Mouse (Mus musculus): ENCODE data around the gene Dnah11.
"Not testable (repeated sequence)": the region's sequence is repeated elsewhere in the genome, so short reads cannot be mapped to it uniquely, and the experiment has no call there.

Dnah11 gene

DNA sequence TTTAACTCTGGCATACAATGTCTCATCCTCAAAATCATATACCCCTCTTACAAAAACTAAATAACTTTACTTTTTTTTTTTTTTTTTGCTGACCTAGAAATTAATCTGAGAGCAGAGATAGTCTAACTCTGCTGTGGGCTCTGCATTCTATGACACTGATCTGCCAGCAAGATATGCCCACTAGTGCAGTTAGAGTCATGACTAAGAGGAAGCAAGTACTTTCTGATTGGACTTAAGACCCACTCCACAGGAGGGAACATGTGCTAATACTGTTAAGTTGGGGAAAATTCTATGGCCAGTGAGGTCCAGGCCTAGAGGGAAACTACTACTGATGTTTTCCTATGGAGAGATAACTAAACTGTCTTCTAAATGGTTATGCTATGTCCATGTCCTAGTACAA lies 225.1 kb downstream of the Dnah11 start:
- DNase-seq (ENCODE audit: low read depth, low spot score) = no peak

DNA sequence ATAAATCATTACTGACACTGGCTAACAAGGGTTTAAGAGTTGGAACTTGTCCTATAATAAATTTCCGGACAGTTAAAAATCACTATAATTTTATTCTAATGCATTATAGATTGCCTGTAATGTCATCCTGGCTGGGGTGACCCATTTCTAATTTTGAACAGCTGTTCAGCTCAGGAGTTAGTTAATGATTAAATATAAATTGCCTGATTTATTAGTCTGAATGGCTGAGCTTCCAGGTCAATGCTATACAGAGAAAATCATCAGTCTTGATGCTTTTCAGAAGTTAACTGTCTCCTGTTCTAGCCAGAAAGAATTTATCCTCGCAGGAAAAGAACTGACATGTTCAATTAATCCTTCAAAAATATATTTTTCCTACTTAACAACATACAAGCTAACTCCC lies 236.1 kb downstream of the Dnah11 start:
- no peak for DNase-seq (ENCODE audit: low read depth, low spot score)

DNA sequence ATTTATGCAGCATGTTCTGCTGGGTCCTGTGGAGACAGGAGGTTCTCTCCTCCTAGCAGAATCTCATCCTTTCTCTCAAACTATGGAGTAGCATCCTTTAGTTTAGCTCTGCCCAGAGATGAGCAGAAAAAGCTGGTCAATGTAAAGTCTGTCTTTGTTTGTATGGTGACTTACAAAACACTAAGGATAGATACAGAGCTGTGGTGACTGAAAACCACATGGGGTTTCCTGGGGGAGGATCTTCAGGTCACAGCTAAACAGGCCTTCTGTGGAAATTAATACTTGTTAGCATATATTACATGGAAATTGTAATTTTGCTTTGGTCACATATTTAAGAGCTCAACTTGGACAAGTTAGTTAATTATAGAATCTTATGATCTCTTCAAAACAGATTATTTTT lies 239.6 kb downstream of the Dnah11 start:
- DNase-seq (ENCODE audit: low read depth, low spot score) = no peak

DNA sequence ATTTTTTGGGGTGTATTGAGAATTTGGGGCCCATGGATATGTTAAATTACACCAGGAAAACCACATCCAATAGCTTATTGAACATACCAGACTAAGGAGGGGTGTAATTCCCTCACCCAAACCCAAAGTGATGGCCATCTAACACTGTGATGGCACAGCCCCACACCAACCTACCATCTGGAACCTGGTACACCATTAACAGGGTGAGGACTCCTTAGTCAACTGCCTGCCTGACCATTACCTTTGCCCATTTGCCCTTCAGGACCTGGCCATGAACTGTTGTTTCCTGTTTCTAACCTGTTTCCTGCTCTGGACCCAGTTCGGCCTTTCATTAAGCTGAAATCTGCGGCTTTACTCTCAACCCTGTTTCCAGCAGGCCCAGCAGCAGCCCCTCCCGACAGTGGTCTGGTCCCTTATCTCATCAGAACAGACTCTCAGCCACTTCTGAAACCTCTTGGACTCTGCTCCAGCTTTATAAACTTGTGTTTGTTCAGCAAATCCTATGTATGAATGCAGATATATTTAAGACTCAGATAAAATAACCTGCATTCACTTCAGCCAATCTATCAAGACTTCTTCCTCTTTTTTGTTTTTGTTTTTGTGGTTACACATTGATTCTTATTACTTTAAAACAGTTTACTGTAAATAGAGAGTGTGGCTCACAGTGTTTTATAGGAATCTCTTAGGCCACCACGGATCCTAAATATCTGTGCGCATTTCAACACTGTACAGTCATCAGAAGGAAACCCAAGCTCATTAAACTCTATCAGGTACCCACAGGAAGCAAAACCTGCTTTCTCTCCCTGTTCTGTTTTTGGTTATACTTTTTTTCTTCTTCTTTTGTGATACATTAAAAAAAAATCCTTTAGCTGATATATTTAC lies 251.8 kb downstream of the Dnah11 start:
- DNase-seq (ENCODE audit: low read depth, low spot score) = no peak

DNA sequence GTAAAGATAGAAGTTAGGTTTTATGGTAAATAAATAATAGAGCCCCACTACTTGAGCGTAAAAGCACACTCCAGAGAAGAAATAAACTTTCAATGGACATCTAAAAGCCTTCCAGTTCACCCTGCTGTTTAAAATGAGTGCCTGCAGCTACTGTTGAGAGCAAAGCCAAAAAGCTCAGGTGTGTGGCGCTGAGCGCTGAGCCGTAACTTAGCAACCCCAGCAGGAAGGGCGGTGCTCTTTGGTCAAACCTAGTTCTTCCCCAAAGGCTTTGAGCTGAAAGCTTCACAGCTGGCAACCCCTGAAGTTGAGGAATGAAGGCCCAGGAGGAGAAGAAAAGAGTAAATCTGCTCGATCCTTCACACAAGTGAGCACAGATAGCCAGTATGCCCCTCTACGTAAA lies 256.9 kb downstream of the Dnah11 start:
- no peak for DNase-seq (ENCODE audit: low read depth, low spot score)

DNA sequence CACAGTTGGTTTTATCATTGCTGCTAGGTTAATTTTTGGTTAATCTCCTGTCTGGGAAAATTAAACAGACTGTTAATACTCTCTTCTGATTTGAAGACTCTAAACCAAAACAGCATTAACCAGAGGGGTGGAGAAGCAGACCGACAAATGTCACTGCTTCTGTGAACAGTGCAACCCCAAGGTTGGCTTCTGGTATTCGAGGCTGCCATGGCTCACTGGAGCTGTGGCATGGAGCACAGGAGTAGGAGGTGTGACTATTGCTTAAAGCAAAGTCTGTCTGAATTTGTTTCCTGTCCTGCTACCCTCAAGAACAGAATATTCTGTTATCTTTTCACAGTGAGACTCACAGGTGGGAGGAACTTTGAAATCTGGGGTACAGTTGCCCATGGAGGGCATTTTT lies 260.6 kb downstream of the Dnah11 start:
- DNase-seq (ENCODE audit: low read depth, low spot score) = no peak

DNA sequence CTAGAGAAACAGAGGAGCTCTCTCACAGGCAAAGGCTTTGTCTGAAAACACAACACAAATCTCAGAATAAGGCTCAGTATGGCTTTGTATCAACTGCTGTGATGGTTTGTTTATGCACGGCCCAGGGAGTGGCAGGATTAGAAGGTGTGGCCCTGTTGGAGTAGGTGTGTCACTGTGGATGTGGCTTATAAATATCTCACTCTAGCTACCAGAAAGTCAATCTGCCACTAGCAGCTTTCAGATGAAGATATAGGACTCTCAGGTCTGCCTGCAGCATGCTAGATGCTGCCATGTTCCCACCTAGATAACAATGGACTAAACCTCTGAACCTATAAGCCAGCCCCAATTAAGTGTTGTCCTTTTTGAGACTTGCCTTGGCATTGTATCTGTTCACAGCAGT lies 266.8 kb downstream of the Dnah11 start:
- no peak for DNase-seq (ENCODE audit: low read depth, low spot score)

DNA sequence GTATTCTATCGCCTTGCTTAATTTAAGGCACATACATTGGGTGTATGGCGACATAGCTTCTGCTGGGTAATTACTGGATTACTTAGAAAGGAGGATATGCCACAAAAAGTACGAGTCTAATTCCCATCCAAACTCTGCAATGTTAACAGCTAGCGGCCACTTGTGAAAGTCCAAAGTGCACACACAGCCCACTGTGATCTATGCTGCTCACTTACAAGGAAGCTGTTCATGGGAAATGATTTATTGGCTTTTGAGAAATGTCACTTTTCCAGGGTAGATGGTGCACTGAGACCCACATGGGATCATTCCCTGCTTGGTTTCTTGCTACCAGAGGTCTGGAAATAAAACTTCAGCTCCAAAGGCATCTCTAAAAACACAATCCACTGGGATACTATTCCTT lies 269.1 kb downstream of the Dnah11 start:
- DNase-seq (ENCODE audit: low read depth, low spot score) = no peak

DNA sequence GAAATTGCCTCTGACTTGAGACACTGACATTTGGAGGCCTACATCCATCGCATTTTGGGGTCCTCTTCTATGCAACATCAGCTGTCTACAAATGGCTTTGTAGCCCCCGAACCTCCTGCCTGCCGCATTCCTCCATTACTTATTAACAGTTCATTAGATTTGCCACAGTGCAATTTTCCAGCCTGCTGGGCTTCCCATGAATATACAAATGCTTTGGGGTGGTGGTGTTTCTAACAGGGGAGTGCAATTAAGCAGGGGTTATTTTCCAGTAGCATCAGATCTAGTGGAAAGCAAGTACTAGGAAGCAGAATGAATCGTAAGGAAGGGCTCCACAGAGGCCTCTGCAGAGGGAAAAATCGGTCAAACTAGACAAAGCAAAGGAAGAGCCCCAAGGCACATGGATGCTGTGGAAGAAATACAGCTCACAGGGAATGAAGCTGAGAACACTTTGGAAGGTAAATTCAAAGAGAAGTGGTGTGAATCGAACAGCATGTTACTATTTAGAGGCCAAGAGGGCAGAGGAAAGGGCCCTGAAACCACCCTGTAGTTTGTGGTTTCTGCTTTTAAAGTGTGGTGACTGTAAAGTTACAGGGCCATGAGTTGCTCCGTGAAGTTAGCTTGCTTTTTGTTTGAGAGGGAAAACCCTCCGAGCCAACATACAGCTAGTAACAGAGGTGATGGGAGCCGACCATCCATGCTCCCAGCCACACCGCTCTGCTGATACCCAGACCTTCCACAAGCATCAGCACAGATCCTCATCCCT lies 282.8 kb downstream of the Dnah11 start:
- DNase-seq (ENCODE audit: low read depth, low spot score) = no peak

DNA sequence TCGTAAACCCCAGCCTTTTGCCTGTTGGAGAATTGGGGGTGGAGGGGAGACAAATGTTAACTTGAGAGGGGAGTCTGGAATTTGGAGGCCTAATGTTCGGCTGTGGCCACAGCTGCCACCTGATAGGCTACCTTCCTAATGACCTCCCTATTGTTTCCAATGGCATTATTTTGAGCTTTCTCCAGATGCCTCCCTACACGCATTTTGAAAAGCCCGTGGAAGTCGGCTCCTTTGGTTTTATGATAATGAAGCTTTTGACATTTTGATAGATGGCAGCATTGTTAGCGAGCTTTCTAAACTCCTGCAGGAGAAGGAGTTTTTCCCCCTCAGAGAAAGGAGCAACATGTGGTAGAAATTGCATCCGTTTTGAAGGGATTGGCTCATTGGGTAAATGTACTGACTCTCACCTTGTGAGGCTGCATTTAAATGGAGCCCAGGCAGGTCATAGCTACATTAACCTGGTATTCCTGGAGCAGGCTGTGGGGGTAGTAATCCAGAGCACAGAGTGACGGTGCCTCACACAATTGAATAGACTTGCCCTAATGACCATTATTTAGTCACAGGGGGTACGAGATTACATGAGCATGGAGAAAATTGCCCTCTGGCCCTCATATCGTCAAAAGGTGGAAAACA lies 284.1 kb downstream of the Dnah11 start:
- no peak for DNase-seq (ENCODE audit: low read depth, low spot score)

DNA sequence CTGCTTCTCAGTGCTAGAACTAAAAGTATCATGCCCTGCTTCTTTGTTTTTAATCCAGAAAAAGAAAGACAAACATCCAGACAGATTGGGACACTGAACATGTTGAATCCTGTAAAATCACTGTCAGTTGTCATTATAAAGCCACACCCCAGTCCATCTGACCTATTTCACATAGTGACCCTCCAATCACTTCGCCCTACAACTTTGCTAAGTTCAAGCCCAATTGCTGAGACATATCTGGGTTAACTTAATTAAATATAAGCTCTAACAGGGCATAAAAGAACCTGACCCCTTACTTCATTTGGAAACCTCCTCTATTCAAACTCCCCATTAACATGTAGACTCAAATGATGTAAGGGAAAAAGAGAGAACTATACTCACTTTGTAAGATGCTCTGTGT lies 287.4 kb downstream of the Dnah11 start:
- no peak for DNase-seq (ENCODE audit: low read depth, low spot score)

DNA sequence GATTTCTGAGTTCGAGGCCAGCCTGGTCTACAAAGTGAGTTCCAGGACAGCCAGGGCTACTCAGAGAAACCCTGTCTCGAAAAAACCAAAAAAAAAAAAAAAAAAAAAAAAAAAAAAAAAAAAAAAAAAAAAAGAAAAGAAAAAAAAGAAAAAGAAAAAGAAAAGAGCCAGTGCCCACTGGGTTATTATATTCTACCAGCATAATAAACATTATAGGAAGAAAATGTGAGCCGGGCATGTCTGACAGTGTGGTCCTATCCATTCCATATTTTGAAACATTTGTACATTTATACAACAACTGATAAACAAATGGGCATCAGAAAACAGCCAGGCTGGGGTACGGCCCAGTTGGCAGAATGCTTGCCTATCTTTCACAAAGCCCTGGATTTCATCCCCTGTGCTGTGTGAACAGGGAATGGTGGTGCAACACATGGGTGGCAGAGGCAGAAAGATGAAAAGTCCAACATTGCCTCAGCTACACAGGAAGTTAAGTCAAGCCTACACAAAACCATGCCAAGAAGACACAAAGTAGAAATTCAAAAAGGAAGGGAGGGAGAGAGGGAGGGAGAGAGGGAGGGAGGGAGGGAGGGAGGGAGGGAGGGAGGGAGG lies 293.5 kb downstream of the Dnah11 start:
- DNase-seq (ENCODE audit: low read depth, low spot score) = not testable (repeated sequence)

DNA sequence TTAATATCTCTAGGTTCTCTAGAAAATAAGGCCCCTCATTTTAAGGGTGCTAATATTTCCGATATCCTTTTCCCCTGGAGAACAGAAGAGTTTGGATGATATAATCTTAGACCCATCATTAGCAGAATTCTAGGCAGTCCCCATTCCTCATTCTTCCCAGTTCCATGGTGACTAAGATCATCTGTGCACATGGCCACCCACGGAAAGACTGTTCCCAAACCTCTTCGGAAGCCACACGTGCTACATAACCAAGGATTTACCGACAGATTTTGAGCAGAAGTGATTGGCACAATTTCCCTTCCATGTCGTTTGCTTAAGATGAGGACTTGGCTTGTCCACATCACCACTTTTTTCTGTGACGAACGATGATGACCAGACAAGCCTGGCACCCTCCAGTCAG lies 295.2 kb downstream of the Dnah11 start:
- no peak for DNase-seq (ENCODE audit: low read depth, low spot score)

DNA sequence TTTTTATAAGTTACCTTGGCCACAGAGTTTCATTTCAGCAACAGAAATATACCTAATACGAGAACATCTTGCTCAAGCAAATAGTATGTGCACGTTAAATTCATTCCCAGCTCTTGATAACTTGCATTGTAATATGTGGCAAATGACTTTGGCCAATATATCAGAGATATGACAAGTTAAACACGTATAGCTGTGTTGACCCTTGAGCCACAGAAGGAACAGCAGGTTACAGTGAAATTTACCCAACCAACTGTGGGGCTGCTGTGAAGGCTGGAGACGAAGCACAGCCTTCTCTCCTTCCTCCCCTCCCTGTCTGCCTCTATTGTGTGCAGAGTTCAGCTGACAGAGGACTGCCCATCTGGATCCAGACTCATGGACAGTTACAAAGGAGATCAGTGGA lies 297.5 kb downstream of the Dnah11 start:
- DNase-seq (ENCODE audit: low read depth, low spot score) = not testable (repeated sequence)

DNA sequence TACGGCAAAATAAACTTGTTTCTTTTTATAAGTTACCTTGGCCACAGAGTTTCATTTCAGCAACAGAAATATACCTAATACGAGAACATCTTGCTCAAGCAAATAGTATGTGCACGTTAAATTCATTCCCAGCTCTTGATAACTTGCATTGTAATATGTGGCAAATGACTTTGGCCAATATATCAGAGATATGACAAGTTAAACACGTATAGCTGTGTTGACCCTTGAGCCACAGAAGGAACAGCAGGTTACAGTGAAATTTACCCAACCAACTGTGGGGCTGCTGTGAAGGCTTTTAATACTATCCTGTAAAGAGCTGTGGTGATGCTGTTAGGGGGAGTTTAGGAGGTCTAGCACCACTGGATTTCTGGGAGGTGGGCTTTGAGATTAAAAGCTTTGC lies 298.0 kb downstream of the Dnah11 start:
- DNase-seq (ENCODE audit: low read depth, low spot score) = not testable (repeated sequence)

DNA sequence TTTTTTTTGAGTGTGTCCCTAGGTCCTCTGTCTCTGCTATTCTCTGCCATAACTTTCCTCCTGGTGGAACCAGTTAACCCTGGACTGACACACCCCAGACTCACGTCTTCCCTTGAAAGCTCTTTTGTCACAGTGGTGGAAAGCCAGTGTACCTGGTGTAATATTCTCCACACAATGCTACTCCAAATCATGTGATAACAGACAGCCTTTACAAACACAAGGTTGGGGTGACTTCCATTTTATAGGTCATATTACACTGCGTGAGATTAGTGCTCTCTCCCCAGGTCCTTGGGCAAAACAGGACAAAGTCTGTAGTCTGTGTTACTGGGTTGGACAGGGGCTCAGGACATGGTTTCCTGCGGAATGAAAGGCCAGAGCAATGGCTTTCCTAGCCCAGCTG lies 311.4 kb downstream of the Dnah11 start:
- no peak for DNase-seq (ENCODE audit: low read depth, low spot score)

DNA sequence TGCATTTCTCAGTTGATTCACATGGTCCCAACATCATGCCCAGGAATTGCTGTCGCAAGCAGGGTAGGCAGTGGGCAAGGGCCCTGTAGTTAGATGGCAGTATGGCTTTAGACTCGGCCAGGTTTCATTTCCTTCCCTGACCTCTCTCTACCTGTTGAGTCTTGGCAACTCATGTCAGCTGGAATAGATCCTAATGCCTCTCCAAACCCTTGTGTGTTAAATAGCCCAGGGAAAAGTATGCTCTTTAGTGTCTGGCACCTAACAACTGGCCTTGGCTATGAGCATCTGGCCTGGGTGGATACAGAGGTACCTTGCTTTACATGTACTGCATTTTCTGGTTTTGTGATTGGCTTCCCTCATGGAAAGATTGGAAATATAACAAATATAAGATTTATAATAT lies 314.2 kb downstream of the Dnah11 start:
- DNase-seq (ENCODE audit: low read depth, low spot score) = no peak

DNA sequence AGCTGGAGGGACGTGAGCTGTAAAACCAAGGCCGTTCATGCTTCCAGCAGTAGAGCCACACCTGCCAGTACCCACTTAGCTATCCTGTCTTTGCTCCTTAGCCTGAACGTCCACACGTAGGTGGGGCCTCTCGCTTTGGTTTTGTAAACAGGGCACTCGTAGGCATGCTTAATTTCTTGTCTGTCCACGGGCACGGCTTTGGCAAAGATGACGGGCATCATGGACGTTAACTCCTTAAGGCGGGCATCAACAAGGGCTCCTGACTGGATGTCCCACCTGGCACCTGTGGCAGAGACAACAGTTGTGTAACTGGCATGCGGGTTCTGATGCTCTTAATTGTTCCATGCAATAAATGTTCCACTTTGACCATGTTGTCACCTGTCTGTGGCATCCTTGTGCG lies 320.5 kb downstream of the Dnah11 start:
- DNase-seq (ENCODE audit: low read depth, low spot score) = no peak

DNA sequence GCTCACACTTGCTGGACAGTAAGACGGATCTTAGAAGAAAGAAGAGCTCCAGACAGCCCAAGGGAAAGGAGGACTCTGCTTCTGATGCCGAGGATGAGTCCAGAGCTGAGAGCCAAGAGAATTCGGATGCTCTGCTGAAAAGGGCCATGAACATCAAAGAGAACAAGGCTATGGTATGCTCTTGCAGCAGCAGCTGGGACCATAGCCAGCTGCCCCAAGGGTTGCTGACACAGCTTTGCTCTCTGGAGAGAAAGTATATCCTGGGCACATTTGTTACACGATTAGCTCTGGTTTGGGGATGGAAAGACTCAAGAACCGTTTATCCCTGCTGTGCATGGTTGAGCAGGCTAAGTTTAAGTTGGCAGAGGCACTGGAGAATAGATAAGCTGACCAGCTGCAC lies 326.6 kb downstream of the Dnah11 start:
- no peak for DNase-seq (ENCODE audit: low read depth, low spot score)

DNA sequence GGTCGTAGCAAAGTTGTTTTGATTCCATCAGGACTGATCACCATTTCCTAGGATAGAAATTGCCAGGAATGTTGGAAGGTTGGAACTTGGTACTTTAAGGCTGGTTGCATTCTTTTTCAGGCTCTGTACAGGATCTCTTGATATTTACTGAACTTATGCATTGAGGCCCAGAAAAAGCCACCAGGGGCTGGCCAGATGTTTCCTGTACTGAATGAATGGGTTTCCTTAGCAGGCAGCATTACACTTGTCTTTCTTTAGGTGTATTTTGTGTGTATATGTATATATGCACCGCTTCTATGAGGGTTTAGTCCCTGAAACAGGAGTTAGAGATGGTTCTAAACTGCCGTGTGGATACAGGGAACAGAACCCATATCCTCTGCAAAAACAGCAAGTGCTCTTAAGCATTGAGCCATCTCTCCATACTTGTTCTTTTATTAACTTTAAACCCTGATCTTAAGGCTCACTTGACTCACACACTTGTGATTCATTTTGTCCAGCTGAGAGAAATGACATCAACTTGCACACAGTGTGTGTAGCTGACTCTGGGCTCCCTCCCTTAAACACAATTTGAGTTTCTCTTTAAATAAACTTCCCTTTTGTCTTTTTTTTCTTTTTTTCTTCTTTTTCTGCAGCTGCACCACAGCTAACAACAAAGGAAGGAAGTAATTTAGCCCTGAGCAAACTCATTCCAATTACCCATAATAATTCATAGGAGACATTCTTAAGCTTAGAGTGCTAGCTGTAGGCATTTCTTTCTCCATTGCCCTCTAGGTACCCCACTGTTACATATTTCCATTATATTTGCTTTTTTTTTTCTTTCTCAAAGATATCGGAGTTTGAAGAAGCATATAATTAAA lies 330.9 kb downstream of the Dnah11 start:
- DNase-seq (ENCODE audit: low read depth, low spot score) = no peak

DNA sequence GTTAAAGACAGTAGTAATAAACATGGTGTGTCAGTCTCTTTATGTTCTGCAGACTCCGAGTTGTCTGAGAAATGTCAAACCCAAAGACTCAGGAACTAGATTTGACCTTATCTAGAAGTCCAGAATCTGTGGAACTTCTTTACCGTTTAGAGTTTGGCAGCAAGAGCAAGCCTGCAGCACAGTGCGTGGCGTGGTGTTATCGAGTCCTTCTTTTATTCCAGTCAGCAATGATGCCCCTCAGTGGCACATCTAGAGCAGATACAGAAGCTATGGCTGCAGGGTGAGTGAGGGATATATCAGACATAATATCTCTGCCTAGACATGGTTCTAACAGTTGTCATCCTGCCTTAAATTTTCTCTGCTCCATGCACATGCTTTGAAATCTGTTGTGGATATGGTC lies 336.2 kb downstream of the Dnah11 start:
- DNase-seq (ENCODE audit: low read depth, low spot score) = no peak
